Mouse (Mus musculus): ENCODE results near the gene Ms4a4b. TPM values are rescaled to one million over a fixed set of nuclear protein-coding genes. Genes with fewer than 3 reads are reported as not detected.
"Not testable (repeated sequence)": the region's sequence is repeated elsewhere in the genome, so short reads cannot be mapped to it uniquely, and the experiment has no call there.

Gene Ms4a4b
- total RNA-seq, 2 experiments from 2014 or later, result 0.20 TPM; not detected in 1

DNA sequence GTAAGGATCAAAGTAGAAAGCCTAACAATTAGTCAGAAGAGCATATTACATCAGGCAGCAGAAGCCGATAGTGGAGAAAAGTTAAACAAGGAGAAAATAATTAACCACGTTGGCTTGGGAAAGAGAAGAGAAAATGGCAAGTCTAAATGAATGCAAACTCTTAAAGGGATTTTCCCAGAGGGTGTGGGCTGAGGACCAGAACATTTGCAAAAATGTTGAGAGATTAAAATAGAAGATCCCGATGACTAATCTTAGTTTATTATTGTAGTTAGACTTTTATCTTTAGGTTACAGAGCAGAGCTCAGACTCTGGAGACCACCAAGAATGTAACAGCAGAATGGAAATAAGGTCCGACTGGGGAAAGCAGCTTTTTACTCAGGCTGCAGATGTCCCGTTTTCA, 23.1 kb downstream of the Ms4a4b start:
- Histone ChIP-seq H3K4me3 (no peak overlapping the region), H3K27ac (no peak overlapping the region)
- intact Hi-C loops (cut with DNase I), result no loop called here
- DNase-seq (ENCODE audit: extremely low spot score in 1 of 2, low spot score in 2 of 2), result no peak
- TF ChIP-seq CTCF (IDR thresholded peaks at IDR 0.05), result no peak

DNA sequence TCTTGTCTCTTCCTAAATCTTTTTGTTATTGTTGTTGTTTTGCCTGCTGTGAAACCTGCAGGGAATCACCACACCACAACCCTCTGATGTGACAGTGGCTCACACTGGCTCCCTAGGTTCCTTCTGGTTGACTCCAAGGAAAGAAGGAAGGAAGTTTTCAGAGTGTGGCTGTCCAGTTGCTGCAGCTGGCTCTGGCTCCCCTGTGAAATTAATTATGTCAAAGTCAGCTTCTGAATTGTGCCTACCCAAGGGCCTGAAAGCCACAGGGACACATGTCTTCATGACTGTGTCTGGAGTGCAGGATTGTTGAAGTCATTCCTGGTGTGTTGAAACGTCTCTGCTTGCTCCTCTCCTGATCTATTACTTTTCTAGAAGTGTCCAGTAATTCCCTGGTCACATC, 25.0 kb downstream of the Ms4a4b start:
- H3K27ac ChIP-seq; intact Hi-C loops (cut with DNase I); DNase-seq (ENCODE audit: extremely low spot score in 1 of 2, low spot score in 2 of 2); H3K4me3 ChIP-seq: not testable (repeated sequence)

DNA sequence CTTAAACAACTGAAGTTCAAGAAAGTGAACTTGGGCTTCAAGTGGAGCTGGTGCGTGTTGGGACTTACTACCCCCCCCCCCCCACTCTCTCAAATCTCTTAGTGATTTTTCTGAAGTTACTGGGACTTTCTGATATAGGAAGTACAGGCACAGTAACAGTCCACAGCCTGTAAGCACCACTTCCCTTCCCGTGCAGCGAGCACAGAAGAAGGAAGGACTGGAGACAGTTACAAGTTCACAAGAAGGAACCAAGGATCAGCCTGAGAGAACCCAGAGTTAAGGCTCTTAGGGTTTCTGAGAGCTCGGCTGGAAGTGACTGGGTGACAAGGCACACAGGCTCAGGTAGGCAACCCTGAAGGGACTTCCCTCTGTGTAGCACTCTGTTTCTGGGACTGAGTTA, 25.9 kb downstream of the Ms4a4b start, which contains the start of gene Ms4a6c:
Ms4a6c (plus strand) TSS at position 152 of the 400 bp plus-strand sequence.
- H3K4me3 ChIP-seq; intact Hi-C loops (cut with DNase I); DNase-seq (ENCODE audit: extremely low spot score in 1 of 2, low spot score in 2 of 2); H3K27ac ChIP-seq: not testable (repeated sequence)

DNA sequence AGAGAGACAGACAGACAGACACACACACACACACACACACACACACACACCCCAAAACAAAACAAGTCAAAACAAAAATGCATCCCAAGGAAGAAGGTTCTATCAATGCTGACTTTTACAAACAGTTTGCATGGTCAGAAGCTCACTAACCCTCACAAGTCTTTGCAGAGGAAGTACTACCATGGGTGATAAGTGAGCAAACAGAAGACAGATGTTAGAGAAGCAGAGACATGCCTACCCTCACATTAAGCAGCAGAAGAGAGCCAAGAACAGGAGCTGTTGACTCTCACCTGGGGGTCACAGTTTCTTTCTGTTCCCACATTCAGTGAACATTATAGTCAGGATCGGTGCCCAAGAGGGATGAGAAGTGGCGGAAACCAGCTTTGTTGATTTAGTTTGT, 36.4 kb downstream of the Ms4a4b start:
- no peak for DNase-seq (ENCODE audit: extremely low spot score in 1 of 2, low spot score in 2 of 2)
- no peak overlapping the region for H3K27ac ChIP-seq
- intact Hi-C loops (cut with DNase I), result no loop called here
- no peak overlapping the region for H3K4me3 ChIP-seq
- no peak for TF ChIP-seq CTCF (IDR thresholded peaks at IDR 0.05)

DNA sequence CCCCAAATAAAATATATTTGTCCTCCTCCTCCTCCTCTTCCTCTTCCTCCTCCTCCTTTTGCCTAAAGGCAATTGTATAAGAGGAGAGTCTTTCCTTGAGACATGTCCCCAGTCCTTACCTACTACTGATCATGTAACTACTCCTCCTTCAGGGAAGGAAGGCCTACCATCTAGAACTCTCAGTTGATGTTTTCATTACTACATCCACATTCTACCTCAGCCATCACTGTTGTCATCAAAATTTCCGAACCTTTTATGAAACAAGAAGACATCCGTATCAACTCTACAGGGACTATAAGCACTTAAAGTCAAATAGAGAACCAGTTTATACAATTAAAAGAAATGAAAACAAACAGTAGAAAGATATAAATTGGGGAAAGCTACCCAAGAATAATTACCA, 39.3 kb downstream of the Ms4a4b start:
- no peak overlapping the region for H3K4me3 ChIP-seq
- DNase-seq (ENCODE audit: extremely low spot score in 1 of 2, low spot score in 2 of 2), result no peak
- H3K27ac ChIP-seq, result no peak overlapping the region
- intact Hi-C loops (cut with DNase I), result no loop called here
- TF ChIP-seq CTCF (IDR thresholded peaks at IDR 0.05), result no peak

DNA sequence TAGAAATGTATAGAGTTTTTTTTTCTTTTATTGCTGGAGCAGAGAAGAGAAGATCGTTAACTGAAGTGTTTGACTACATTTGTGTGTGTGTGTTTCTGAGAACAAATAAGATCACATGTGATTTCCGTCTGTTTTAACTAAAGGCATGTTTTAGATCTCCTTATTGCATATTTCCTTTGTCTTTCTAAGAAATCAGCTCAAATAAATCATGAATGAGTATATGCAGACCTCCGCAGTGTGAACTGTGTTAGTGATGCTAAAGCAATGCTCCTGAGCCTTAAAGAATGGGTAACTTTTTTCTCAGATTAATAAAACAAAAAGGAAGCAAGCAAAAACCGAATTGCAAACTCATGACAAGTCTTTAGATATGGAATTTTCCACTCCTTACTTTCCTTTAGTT, 40.6 kb downstream of the Ms4a4b start:
- Histone ChIP-seq H3K27ac (no peak overlapping the region), H3K4me3 (no peak overlapping the region)
- no peak for DNase-seq (ENCODE audit: extremely low spot score in 1 of 2, low spot score in 2 of 2)
- intact Hi-C loops (cut with DNase I), result no loop called here
- no peak for TF ChIP-seq CTCF (IDR thresholded peaks at IDR 0.05)

DNA sequence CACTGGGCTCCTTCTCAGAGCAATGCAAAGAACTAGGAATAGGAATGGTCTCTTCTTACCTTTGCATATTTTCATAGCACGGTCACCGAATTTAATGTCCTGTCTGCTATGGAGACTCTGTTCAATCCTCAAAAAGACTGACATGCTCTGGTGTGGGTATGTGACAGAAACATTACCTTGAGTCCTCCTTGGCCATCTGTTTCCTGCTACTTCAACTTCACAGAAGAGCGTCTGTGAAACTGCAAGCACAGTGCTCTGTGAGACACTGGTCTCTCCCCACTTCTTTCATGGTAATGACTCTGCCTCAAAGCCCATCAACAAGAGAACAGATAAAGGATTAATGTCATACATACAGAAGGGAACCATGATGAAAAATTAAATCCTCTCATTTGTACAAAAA, 41.0 kb downstream of the Ms4a4b start:
- no peak overlapping the region for H3K27ac ChIP-seq
- intact Hi-C loops (cut with DNase I), result no loop called here
- no peak overlapping the region for H3K4me3 ChIP-seq
- no peak for DNase-seq (ENCODE audit: extremely low spot score in 1 of 2, low spot score in 2 of 2)
- no peak for TF ChIP-seq CTCF (IDR thresholded peaks at IDR 0.05)

DNA sequence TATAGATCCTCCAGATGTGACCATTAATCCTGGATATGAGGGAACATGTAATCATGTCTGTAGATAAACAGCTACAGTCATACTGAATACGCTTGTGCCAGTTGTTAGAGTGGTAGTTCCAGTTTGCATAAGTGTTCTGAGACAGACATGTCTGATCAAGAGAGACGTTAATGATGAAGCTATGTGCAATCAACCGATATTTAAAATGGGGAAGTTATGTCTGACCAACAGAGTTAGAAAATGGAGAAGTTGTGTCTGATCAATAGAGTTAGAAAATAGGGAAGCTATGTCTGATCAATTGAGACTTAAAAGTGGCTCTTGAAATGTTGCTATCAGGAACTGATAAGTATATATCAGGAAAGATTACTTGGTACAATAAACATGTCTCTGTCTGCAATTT, 41.9 kb downstream of the Ms4a4b start:
- Histone ChIP-seq H3K4me3 (no peak overlapping the region), H3K27ac (peak overlapping the region; percentile 70)
- no peak for DNase-seq (ENCODE audit: extremely low spot score in 1 of 2, low spot score in 2 of 2)
- intact Hi-C loops (cut with DNase I), result no loop called here
- TF ChIP-seq CTCF (IDR thresholded peaks at IDR 0.05), result no peak

DNA sequence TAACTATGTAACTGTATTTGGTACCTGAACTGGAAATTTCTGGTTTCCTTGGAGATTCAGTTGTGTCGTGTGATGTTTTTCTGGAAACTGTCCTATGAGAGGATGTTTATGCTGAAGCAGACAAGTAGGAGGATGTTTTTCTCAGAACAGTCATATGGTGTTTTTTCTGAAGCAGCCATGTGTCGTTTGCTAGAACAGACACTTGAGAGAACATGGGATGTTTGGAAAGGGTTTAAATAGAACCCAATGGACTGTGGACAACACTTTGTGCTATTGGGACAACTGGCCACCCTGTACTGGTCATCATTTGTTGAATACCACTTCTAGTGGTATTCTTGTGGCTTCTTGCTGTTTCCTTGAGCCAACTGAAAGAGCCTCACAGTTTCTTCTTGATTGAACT, 42.4 kb downstream of the Ms4a4b start, which contains the start of gene Gm8369:
Gm8369 (plus strand) TSS at position 193 of the 400 bp plus-strand sequence.
- Histone ChIP-seq H3K4me3 (no peak within 1 kb of the TSS), H3K27ac (peak within 1 kb of the TSS; percentile 70)
- no peak for DNase-seq (ENCODE audit: extremely low spot score in 1 of 2, low spot score in 2 of 2)
- no peak for TF ChIP-seq CTCF (IDR thresholded peaks at IDR 0.05)
- intact Hi-C loops (cut with DNase I), result no loop called here

DNA sequence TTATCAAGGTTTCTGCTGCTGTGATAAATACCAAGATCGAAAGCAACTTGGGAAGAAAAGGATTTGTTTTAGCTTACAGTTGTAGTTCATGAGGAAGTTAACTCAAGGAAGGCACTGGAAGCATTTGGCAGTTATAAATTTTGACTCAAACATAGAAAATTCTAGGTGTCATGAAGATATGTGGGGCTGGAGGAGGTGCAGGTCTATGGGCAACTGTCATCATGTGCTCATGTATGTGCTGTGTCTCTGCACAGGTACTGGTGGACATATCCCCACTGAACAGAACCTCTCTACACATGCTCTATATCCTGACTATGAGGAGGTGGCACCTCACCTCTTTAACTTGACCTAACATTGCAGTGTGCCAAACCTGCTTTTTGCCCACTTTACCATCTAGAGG, 43.2 kb downstream of the Ms4a4b start:
- Histone ChIP-seq H3K4me3 (no peak overlapping the region), H3K27ac (peak overlapping the region; percentile 30)
- intact Hi-C loops (cut with DNase I), result no loop called here
- no peak for TF ChIP-seq CTCF (IDR thresholded peaks at IDR 0.05)
- DNase-seq (ENCODE audit: extremely low spot score in 1 of 2, low spot score in 2 of 2), result no peak

DNA sequence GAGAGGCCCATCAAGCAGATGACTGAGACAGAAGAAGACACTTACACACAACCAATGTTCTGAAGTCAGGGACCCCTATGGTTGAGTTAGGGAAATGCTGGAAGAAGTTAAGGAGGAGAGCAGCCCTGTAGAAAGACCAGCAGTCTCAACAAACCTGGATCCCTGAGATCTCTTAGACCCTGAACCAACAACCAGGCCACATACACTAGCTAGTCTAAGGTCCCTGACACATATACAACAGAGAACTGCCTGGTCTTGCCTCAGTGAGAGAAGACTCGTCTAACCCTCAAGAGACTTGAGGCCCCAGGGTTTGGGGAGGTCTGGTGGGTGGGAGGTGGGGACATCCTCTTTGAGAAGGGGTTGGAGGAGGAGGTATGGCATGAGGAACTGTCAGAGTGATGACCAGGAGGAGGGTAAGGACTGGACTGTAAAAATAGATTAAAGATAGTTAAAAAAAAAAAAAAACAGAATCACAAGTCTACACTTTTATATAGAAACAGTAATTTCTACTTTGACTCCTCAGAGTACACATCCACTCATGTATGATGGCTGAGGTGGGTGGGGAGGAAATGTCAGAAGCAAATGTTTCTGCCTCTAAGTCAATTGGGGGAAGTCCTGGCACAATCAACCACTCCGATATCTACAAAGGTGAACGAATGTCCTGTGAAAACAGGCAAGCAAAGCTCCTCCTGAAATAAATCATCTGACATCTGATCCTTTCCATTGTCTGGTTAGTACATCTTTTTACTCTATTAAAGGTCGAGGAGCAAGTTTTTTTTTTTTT, 48.2 kb downstream of the Ms4a4b start:
- TF ChIP-seq CTCF (IDR thresholded peaks at IDR 0.05), result no peak
- Histone ChIP-seq H3K27ac (no peak overlapping the region), H3K4me3 (no peak overlapping the region)
- intact Hi-C loops (cut with DNase I), result no loop called here
- no peak for DNase-seq (ENCODE audit: extremely low spot score in 1 of 2, low spot score in 2 of 2)

DNA sequence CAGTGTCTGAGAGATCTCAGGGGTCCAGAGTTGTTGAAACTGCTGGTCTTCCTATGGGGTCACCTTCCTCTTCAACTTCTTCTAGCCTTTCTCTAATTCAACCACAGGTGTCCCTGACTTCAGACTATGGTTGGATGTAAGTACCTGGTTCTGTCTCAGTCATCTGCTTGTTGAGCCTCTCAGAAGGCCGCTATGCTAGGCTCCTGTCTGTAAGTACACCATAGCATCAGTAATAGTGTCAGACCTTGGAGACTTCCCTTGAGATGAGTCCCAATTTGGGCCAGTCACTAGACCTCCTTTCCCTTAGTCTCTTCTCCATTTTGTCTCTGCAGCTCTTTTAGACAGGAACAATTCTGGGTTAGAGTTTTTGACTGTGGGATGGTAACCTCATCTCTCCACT, 49.3 kb downstream of the Ms4a4b start:
- Histone ChIP-seq H3K4me3 (no peak overlapping the region), H3K27ac (no peak overlapping the region)
- no peak for DNase-seq (ENCODE audit: extremely low spot score in 1 of 2, low spot score in 2 of 2)
- intact Hi-C loops (cut with DNase I), result no loop called here
- TF ChIP-seq CTCF (IDR thresholded peaks at IDR 0.05), result no peak

DNA sequence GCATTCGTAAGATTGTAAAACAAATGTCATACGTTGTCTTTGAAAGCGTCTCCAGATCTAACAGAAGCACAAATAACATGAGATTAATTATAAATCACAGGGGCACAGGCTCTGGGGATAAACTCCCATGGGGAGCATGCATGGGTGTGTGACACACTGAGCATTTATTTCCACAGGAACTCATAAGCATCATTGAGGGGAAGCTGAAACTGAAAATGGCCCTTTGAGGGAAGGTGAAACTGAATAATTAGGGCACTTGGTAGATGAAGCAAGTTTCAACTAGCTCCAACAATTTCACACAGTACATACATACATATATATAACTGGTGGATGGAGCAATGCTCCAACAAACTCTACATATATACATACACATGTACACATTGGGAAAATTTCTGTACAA, 51.2 kb downstream of the Ms4a4b start:
- no peak for TF ChIP-seq CTCF (IDR thresholded peaks at IDR 0.05)
- H3K27ac ChIP-seq, result no peak overlapping the region
- intact Hi-C loops (cut with DNase I), result no loop called here
- DNase-seq (ENCODE audit: extremely low spot score in 1 of 2, low spot score in 2 of 2), result no peak
- no peak overlapping the region for H3K4me3 ChIP-seq
